Mouse (Mus musculus) naive thymus-derived CD4-positive, alpha-beta T cell, adult 2 months (primary cell): ENCODE data around the gene Scgb1b27.
"Not testable (repeated sequence)": the region's sequence is repeated elsewhere in the genome, so short reads cannot be mapped to it uniquely, and the experiment has no call there.

Experiments
- DNase-seq: peaks from one replicate; pipeline ENCODE4 v3.0.0-alpha.2; 2011; ENCODE audit warnings: low read depth

Gene Scgb1b27

DNA sequence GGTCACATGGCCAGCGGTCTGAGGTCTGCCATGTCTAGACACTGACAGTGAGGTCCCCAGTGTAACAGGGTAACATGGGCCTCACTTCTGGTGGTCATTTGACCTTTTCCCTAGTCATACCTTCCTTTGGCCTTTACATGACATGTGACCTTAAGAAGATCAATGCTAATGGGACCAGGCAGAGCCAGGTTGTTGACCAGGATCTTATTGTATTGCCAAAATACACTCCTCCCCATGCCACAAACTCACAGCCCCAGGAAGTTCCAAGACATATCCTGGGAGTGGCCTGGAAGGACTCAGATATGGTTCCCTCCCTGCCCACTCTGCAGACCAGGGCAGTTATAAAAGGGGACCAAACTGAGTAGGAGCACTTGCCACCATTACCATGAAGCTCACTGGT, at the start of gene Scgb1b27:
Gene Scgb1b27 (plus strand): TSS at position 301 of the 400 bp plus-strand sequence.
- not testable (repeated sequence) for DNase-seq

DNA sequence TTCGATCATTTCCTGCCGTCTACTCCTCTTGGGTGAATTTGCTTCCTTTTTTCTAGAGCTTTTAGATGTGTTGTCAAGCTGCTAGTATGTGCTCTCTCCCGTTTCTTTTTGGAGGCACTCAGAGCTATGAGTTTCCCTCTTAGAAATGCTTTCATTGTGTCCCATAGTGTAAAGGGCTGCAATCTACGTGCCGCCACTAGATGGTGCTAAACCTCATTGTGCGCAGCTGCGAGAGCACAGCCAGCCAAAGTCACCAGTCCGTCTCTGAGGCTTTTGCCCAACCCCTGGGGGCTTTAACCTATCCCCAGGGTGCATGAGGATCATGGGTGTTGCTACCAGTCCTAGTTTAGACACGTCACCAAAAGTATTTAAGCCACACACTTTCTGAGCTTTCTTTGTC, 39.0 kb upstream of the Scgb1b27 start:
- DNase-seq: not testable (repeated sequence)

DNA sequence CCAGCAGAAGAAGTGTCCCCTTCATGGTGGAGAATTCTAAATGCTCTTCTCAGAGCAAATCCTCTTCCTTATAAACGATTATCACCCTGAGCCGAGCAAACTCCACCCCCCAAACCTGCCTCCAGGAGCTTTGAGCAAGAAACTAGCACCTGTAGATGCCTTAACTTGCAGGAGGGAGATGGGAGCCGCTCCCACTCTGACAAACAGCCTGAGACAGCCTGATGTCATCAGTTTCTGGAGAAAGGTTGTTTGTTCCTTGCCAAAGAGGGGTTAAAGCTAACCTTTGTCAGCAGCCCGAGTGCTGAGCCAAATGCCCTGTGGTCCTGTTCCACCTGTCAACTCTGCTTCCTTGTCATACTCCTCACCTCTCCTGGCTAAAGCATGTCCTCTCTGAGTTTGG, 7.4 kb upstream of the Scgb1b27 start, which contains the start of gene Scgb2b27:
Gene Scgb2b27 (minus strand): TSS at position 101 of the 400 bp plus-strand sequence.
- DNase-seq: no peak

DNA sequence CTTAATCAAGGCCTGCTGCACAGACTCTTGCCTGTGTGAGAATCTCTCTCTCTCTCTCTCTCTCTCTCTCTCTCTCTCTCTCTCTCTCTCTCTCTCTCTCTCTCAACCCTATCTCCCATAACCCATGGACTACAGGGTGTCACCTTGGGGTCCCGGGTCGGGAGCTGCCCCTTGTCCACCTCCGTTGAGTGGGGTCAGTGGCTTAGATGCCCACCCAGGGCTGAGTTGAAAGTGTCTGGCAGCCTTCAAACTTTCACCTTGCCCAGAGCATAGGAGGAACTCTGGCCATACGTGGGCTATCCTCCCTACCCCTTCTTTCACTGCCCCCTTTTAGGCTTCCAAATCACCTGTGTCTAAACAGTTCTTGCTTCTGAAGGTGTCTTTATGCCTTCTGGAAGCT, 4.4 kb downstream of the Scgb1b27 start:
- no peak for DNase-seq

DNA sequence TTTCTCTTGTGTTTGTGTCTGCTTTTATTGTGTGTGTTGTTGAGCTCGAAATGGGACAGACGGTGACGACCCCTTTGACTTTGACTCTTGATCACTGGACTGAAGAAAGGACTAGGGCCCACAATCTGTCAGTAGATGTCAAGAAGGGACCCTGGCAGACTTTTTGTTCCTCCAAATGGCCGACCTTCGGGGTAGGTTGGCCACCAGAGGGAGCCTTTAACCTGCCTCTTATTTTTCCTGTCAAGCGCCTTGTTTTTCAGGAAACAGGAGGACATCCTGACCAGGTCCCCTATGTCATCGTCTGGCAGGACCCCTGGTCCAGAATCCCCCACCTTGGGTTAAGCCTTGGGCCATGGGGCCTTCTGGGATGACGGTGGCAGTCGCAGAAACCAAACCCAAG, 5.9 kb downstream of the Scgb1b27 start:
- DNase-seq: not testable (repeated sequence)

DNA sequence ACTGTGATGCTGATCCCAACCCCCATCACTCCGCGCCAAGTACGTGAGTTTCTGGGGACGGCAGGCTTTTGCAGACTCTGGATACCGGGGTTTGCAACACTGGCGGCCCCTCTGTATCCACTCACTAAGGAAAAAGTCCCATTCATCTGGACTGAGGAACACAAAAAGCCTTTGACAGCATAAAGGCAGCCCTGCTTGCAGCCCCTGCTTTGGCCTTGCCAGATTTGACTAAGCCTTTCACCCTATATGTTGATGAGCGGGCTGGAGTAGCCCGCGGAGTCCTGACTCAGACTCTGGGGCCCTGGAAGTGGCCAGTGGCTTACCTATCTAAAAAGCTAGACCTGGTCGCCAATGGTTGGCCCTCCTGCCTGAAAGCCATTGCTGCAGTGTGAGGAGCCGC, 8.7 kb downstream of the Scgb1b27 start:
- DNase-seq: no peak

DNA sequence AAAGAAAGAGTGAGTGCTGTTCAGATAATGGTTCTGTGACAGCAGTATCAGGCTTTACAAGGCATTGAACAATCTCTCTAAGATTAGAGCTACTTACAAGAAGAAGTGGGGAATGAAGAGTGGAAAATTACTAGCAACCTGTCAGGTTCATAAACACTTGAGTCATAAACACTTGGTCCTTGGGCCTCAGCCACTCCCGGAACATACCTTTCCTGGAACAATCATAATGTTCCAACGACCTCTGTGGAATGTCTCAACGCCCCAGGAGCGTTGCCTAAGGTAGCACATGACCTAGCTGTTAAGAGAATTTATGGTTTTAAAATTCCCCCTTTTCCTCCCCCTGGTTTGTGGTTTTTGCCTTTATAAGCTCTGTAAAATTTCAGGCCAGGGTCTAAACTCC, 13.3 kb downstream of the Scgb1b27 start:
- DNase-seq: not testable (repeated sequence)

DNA sequence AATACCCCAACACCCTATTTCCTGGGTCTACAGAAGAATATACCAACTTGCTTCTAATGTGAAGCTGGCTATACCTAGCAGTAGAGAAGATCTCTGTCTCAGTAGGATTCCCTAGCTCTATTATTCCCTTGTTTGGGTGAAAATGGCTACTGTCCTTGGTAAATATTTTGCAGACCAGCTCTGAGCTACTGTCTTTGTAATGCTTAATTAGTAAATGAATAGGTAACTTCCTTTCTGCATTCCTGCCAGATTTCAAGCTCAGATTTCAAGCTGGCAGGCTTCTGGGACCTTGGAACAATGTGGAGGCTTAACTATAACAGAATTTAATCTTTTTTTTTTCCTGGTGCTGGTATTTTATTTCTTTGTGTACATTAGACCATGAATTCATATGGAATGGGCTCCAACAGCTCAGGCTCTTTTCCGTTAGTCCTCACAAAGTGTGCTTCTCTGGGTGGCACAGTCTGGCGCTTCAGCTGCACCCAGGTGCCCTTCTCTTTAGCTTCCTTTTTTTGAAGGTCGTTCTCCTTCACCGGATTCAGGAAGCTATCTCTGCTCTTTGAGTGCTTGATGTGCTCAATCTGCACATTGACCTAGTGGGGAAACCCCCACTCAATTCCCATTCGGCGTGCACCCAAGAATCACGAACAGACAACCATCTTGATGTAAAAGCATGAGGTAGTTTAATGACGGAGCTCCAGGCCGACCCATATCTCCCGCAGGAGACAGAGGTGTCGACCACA, 15.0 kb downstream of the Scgb1b27 start:
- DNase-seq: not testable (repeated sequence)

DNA sequence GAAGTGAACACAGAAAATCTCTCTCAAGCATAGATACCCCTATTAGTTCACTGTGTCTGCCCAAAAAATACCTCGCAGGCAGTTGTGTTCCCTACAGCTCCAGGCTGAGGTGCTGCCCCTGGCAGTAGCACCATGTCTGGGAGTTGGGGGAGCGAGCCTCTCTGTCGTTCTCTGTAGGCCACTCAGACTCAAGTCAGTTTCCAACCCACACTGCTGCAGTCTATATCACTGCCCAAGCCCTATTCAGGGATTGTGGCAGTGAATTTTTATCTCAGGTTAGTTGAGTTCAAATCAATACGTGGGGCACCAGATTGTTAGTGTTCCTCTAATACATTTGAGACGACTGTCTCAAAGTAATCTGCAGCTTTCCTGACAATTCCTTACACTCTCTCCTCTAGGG, 46.8 kb downstream of the Scgb1b27 start:
- DNase-seq: not testable (repeated sequence)
